Mouse (Mus musculus) kidney, adult 2 months (tissue): Measurements from ENCODE around the gene Pcca.

Experiments
- CTCF ChIP-seq: fragments of 200-500 bp; conservative IDR thresholded peaks from 2 replicates; pipeline ENCODE4 v1.5.1; 2011; ENCODE audit warnings: low read depth, mild to moderate bottlenecking, control low read depth, low read length, moderate library complexity, mixed read lengths; ENCODE audit not compliant: insufficient read depth, insufficient read length
- POLR2A ChIP-seq: fragments of 200-500 bp; IDR thresholded peaks from one replicate; pipeline ENCODE4 v1.6.1; 2011; ENCODE audit warnings: low read depth, low read length, control low read depth

DNA sequence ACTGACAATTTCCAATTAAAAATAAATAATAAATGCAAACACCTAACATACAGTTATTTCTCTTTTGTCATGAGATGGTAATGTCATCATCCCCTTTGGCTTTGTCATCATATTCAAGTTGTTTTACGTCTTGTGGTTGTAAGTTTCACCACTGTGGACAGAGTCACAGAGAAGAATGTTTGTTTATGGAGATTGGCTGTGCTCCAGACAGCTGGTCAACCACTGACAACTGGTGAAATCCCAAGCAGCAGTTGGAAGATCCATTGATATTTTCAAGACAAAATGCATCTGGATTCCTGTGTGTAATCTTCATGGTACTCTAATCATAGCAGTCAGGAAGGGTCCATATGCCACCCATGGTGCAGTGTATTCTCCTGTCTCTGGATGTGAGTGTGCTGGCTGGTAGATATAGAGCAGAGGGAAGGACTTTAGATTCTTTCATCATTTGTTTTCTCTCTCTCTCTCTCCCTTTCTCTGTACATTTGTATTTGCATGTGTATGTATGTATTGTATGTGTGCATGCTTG, 20.6 kb upstream of the Pcca start:
- TF ChIP-seq CTCF (no peak), POLR2A (no peak)
